Mouse (Mus musculus) urinary bladder, postnatal 14 days (tissue): Measurements from ENCODE around the gene Abcg5.

ENCODE experiments used
- DNase-seq: peaks from one replicate; pipeline ENCODE4 v3.0.0; 2021; ENCODE audit warnings: low spot score

The Abcg5 gene

GRCm38 (mm10) chr17:84608606-84609005 lies 74.2 kb downstream of the Abcg5 start:
- DNase-seq: no peak
